Mouse (Mus musculus): Measurements from ENCODE around the gene Hoxc11. TPM values are rescaled to one million over a fixed set of nuclear protein-coding genes. Genes with fewer than 3 reads are reported as not detected.
A peak's percentile ranks its signal among the peaks of the same experiment; 100 is the strongest.

The Hoxc11 gene
- polyA plus RNA-seq, 1 experiment from 2014 or later = not detected

GRCm38 (mm10) chr15:102963259-102963658, 9.0 kb downstream of the Hoxc11 start:
- peaks cover 100% of the 10 kb centered on the region for H3K27me3 ChIP-seq (ENCODE audit: low read depth, poor library complexity, severe bottlenecking)
- no peak overlapping the region for H3K4me3 ChIP-seq
- no peaks in the 10 kb centered on the region for H3K36me3 ChIP-seq
- DNase-seq (ENCODE audit: low spot score) = no peak
- H3K4me1 ChIP-seq = peaks cover 7% of the 10 kb centered on the region; the same call in 1 of the 2 replicates
- H3K27ac ChIP-seq (replicated peaks) = no peak overlapping the region
- under 1% methylated on average over 8 of the region's 8 CpGs for WGBS
- no peaks in the 10 kb centered on the region for H3K9me3 ChIP-seq (replicated peaks)

GRCm38 (mm10) chr15:102963671-102964640, 9.7 kb downstream of the Hoxc11 start:
- DNase-seq (ENCODE audit: low spot score) = peak; percentile 76
- Histone ChIP-seq H3K9me3 (replicated peaks) (no peaks in the 10 kb centered on the region), H3K27ac (replicated peaks) (no peak overlapping the region), H3K4me1 (peaks cover 7% of the 10 kb centered on the region; the same call in 1 of the 2 replicates), H3K36me3 (no peaks in the 10 kb centered on the region), H3K27me3 (ENCODE audit: low read depth, poor library complexity, severe bottlenecking) (peaks cover 100% of the 10 kb centered on the region), H3K4me3 (no peak overlapping the region)
- 2% methylated on average over 28 of the region's 28 CpGs for WGBS

GRCm38 (mm10) chr15:102965003-102965891, 11.0 kb downstream of the Hoxc11 start:
- Histone ChIP-seq H3K4me1 (peaks cover 7% of the 10 kb centered on the region; the same call in 1 of the 2 replicates), H3K4me3 (no peak overlapping the region), H3K27ac (replicated peaks) (no peak overlapping the region), H3K27me3 (ENCODE audit: low read depth, poor library complexity, severe bottlenecking) (peaks cover 100% of the 10 kb centered on the region), H3K9me3 (replicated peaks) (no peaks in the 10 kb centered on the region), H3K36me3 (no peaks in the 10 kb centered on the region)
- DNase-seq (ENCODE audit: low spot score) = no peak
- 2% methylated on average over 26 of the region's 26 CpGs for WGBS

- peak overlapping the region; percentile 22 for H3K4me3 ChIP-seq
- H3K27me3 ChIP-seq (ENCODE audit: low read depth, poor library complexity, severe bottlenecking) = peaks cover 100% of the 10 kb centered on the region
- H3K36me3 ChIP-seq = no peaks in the 10 kb centered on the region
- DNase-seq (ENCODE audit: low spot score) = peak; percentile 87
- WGBS = 1% methylated on average over 30 of the region's 30 CpGs
- peaks cover 7% of the 10 kb centered on the region; the same call in 1 of the 2 replicates for H3K4me1 ChIP-seq
- H3K27ac ChIP-seq (replicated peaks) = no peak overlapping the region
- H3K9me3 ChIP-seq (replicated peaks) = no peaks in the 10 kb centered on the region
Measured at GRCm38 (mm10) chr15:102965892-102966775, 11.9 kb downstream of the Hoxc11 start.

- 3% methylated on average over 27 of the region's 27 CpGs for WGBS
- Histone ChIP-seq H3K9me3 (replicated peaks) (no peaks in the 10 kb centered on the region), H3K36me3 (no peaks in the 10 kb centered on the region), H3K4me3 (peak within 1 kb of the TSS; percentile 22), H3K27ac (replicated peaks) (no peak within 1 kb of the TSS), H3K27me3 (ENCODE audit: low read depth, poor library complexity, severe bottlenecking) (peaks cover 100% of the 10 kb centered on the region), H3K4me1 (peaks cover 7% of the 10 kb centered on the region; the same call in 1 of the 2 replicates)
- DNase-seq (ENCODE audit: low spot score) = no peak
Measured at GRCm38 (mm10) chr15:102966776-102967311, 12.6 kb downstream of the Hoxc11 start, which contains the start of gene Hoxc10. TSS of gene Hoxc10 (plus strand) at chr15:102966796.

GRCm38 (mm10) chr15:102967312-102967510, 13.0 kb downstream of the Hoxc11 start, which contains the start of gene Hoxc5:
TSS of gene Hoxc5 (plus strand) at chr15:102967443.
- H3K36me3 ChIP-seq = no peaks in the 10 kb centered on the region
- H3K27me3 ChIP-seq (ENCODE audit: low read depth, poor library complexity, severe bottlenecking) = peaks cover 100% of the 10 kb centered on the region
- no peaks in the 10 kb centered on the region for H3K9me3 ChIP-seq (replicated peaks)
- no peak for DNase-seq (ENCODE audit: low spot score)
- WGBS = 2% methylated on average over 12 of the region's 12 CpGs
- no peak within 1 kb of the TSS for H3K27ac ChIP-seq (replicated peaks)
- H3K4me3 ChIP-seq = peak within 1 kb of the TSS; percentile 22
- peaks cover 7% of the 10 kb centered on the region; the same call in 1 of the 2 replicates for H3K4me1 ChIP-seq

GRCm38 (mm10) chr15:102967511-102968397, 13.5 kb downstream of the Hoxc11 start:
- peaks cover 100% of the 10 kb centered on the region for H3K27me3 ChIP-seq (ENCODE audit: low read depth, poor library complexity, severe bottlenecking)
- no peak for DNase-seq (ENCODE audit: low spot score)
- WGBS = 2% methylated on average over 34 of the region's 34 CpGs
- no peaks in the 10 kb centered on the region for H3K9me3 ChIP-seq (replicated peaks)
- no peak overlapping the region for H3K4me3 ChIP-seq
- no peaks in the 10 kb centered on the region for H3K36me3 ChIP-seq
- H3K27ac ChIP-seq (replicated peaks) = no peak overlapping the region
- peaks cover 7% of the 10 kb centered on the region; the same call in 1 of the 2 replicates for H3K4me1 ChIP-seq

- peaks cover 100% of the 10 kb centered on the region for H3K27me3 ChIP-seq (ENCODE audit: low read depth, poor library complexity, severe bottlenecking)
- DNase-seq (ENCODE audit: low spot score) = no peak
- H3K36me3 ChIP-seq = no peaks in the 10 kb centered on the region
- peaks cover 7% of the 10 kb centered on the region; the same call in 1 of the 2 replicates for H3K4me1 ChIP-seq
- WGBS = 70% methylated on average over 1 of the region's 1 CpGs
- H3K27ac ChIP-seq (replicated peaks) = no peak overlapping the region
- H3K9me3 ChIP-seq (replicated peaks) = no peaks in the 10 kb centered on the region
- no peak overlapping the region for H3K4me3 ChIP-seq
Measured at GRCm38 (mm10) chr15:102969296-102969695, 15.1 kb downstream of the Hoxc11 start.

GRCm38 (mm10) chr15:102970740-102971139, 16.5 kb downstream of the Hoxc11 start:
- 3% methylated on average over 12 of the region's 12 CpGs for WGBS
- no peaks in the 10 kb centered on the region for H3K36me3 ChIP-seq
- no peak for DNase-seq (ENCODE audit: low spot score)
- H3K4me3 ChIP-seq = no peak overlapping the region
- no peaks in the 10 kb centered on the region for H3K9me3 ChIP-seq (replicated peaks)
- no peak overlapping the region for H3K27ac ChIP-seq (replicated peaks)
- peaks cover 100% of the 10 kb centered on the region for H3K27me3 ChIP-seq (ENCODE audit: low read depth, poor library complexity, severe bottlenecking)
- H3K4me1 ChIP-seq = peaks cover 7% of the 10 kb centered on the region; the same call in 1 of the 2 replicates

- H3K4me1 ChIP-seq = no peaks in the 10 kb centered on the region
- H3K27ac ChIP-seq (replicated peaks) = no peak overlapping the region
- H3K27me3 ChIP-seq (ENCODE audit: low read depth, poor library complexity, severe bottlenecking) = peaks cover 100% of the 10 kb centered on the region
- H3K4me3 ChIP-seq = no peak overlapping the region
- under 1% methylated on average over 21 of the region's 21 CpGs for WGBS
- H3K36me3 ChIP-seq = no peaks in the 10 kb centered on the region
- DNase-seq (ENCODE audit: low spot score) = no peak
- no peaks in the 10 kb centered on the region for H3K9me3 ChIP-seq (replicated peaks)
Measured at GRCm38 (mm10) chr15:102972254-102972653, 18.0 kb downstream of the Hoxc11 start.

GRCm38 (mm10) chr15:102972753-102973152, 18.5 kb downstream of the Hoxc11 start:
- peaks cover 100% of the 10 kb centered on the region for H3K27me3 ChIP-seq (ENCODE audit: low read depth, poor library complexity, severe bottlenecking)
- no peak overlapping the region for H3K4me3 ChIP-seq
- no peak for DNase-seq (ENCODE audit: low spot score)
- H3K27ac ChIP-seq (replicated peaks) = no peak overlapping the region
- 1% methylated on average over 6 of the region's 6 CpGs for whole genome bisulfite sequencing
- no peaks in the 10 kb centered on the region for H3K4me1 ChIP-seq
- H3K9me3 ChIP-seq (replicated peaks) = no peaks in the 10 kb centered on the region
- no peaks in the 10 kb centered on the region for H3K36me3 ChIP-seq

Data from midbrain, embryonic 10.5 days (tissue).